Mouse (Mus musculus) retina, postnatal 1 day (tissue): ENCODE results near the gene Rad1.
"Not testable (repeated sequence)": the region's sequence is repeated elsewhere in the genome, so short reads cannot be mapped to it uniquely, and the experiment has no call there.

Source experiments
- DNase-seq: peaks from one replicate; pipeline ENCODE4 v3.0.0-alpha.2; 2012

The Rad1 gene

DNA sequence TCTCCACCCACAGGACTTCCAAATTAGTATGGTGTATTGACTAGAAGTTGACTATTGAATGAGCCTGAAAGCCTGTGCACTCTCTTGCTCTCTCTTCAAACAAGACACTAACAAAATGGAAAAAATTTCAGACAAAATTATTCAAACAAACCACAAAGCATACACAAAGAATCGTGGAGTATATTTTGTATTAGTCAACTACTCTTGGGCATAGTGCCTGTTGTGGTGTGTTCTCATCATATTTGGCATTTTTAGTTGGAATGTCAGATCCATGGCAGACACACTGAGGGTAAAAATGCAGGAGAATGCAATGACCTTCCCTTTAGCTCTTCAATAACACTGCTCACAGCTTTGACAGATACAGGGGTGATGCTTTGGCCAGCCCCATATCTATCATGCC lies 40.1 kb downstream of the Rad1 start:
- no peak for DNase-seq

DNA sequence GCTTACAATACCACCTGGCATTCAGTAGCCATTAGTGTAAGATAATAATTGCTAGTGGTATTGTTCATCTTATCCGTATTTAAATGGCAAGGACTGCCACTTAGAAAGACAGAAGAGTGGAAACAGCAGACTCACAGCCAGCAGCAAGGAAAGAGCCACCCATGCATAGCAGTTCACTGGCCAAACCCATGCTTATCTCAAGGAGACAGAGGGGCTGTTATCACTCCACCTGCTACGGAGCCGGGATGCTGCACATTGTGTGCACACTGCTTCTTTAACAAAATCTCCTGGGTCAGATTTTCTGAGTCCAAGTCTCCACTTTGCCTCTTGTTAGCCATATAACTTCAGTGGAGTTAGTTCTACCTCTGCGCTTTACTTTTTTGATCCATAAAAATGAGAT lies 45.5 kb downstream of the Rad1 start:
- no peak for DNase-seq

DNA sequence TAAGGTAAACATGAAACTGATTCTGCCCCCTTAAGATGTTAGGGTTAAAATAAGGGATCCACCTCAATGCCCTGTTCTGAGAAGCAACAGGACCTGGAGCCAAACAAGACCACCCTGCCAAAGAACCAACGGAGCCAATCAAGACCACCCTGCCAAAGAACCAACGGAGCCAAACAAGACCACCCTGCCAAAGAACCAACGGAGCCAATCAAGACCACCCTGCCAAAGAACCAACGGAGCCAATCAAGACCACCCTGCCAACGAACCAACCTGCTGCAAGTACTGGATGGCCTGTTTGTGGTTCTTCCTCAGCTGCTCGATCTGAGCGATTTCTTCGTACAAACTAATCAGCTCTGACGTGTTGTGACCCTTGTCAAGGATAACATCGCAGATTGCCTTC lies 47.5 kb downstream of the Rad1 start:
- DNase-seq: not testable (repeated sequence)

- no peak for DNase-seq
These were observed 48.8 kb downstream of the Rad1 start for GRCm38 (mm10) chr15:10534591-10534990.

GRCm38 (mm10) chr15:10535969-10536368 lies 50.2 kb downstream of the Rad1 start:
- no peak for DNase-seq

DNA sequence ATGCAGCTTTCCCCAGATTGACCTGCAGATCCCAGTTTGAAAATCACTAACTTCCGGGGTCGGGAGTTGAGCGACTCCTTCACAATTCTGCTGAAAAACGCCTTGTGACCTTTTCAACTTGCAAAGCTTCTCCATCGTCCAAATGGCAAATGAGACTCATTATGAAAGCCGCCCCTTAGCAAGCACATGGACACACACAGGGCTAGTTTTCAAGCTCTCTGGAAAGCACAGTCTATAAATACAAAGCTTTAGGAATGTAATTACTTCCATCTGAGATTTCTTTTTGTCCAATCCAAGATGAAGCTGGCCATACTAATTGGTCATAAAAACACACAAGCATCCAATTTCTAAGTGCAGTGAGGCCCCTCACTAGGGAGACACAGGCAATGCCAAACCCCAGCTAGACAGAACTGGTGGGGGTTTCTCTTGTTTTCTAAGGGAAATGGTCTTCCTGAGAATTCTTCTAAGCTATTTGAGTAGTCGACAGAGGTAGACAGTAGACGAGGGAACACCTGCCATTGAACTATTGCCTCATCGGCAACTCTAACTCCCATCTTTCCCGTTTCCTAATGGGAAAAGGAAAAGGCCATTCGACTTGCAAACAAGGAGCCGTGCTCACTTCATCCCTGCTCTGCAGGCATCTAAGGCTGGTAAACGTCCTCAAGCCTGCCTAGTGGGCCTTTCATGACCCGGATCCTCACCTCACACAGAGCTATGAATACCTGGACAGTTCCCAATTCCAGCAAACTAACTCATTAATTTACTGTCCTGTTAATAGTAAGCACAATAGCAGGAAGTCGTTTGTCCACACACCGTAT lies 54.7 kb downstream of the Rad1 start:
- no peak for DNase-seq
